9 mouse cellular contexts compared by ENCODE assay signal in genomic region chr13:113034271-113034886, GRCm38 (mm10). TPM values are rescaled to one million over a fixed set of nuclear protein-coding genes. Genes with fewer than 3 reads are reported as not detected.
A peak's percentile ranks its signal among the peaks of the same experiment; 100 is the strongest.
DNase-seq lines count a peak whose midpoint lies in the region; ATAC-seq and TF ChIP-seq lines count a peak whose summit lies in the region.
"Had no signal": no experiment of that assay in that cellular context is flagged by ENCODE, and none has a peak within 500 bp of the region (broad histone marks: within the 10 kb centered on the region; RNA-seq: fewer than 3 reads in every experiment).

No protein-coding gene starts in this region.

- H3K36me3 ChIP-seq in E14TG2a.4 (ENCODE audit: insufficient read depth, low read length): no peaks in the 10 kb centered on the region
- H3K36me3 ChIP-seq in embryonic facial prominence, embryonic 12.5 days: no peaks in the 10 kb centered on the region
- no peaks in the 10 kb centered on the region for H3K36me3 ChIP-seq in limb, embryonic 14.5 days (ENCODE audit: control insufficient read depth, insufficient read depth, low read length)

- no peak for ATAC-seq in embryonic facial prominence, embryonic 12.5 days (ENCODE audit: insufficient number of reproducible peaks, insufficient read depth, low FRiP score, low TSS enrichment)
- no peak for ATAC-seq in limb, embryonic 14.5 days (ENCODE audit: low FRiP score, low read depth)

- H3K27ac ChIP-seq in embryonic facial prominence, embryonic 12.5 days: no peak overlapping the region
- no peak overlapping the region for H3K27ac ChIP-seq in limb, embryonic 14.5 days (replicated peaks; ENCODE audit: low read depth, low read length)

- H3K4me1 ChIP-seq in E14TG2a.4 (replicated peaks; ENCODE audit: low read depth, low read length): peaks cover 34% of the 10 kb centered on the region
- 0 out of 2 replicates have a peak, but pooled peaks cover 6% of the 10 kb centered on the region for H3K4me1 ChIP-seq in embryonic facial prominence, embryonic 12.5 days
- H3K4me1 ChIP-seq in limb, embryonic 14.5 days (ENCODE audit: control insufficient read depth, insufficient read depth, low read length): peaks cover 6% of the 10 kb centered on the region; the same call in 1 of the 2 replicates

- no peak overlapping the region for H3K9ac ChIP-seq in embryonic facial prominence, embryonic 12.5 days
- no peak overlapping the region for H3K9ac ChIP-seq in limb, embryonic 14.5 days (ENCODE audit: low read depth, low read length, severe bottlenecking)

- no peak for TF ChIP-seq POLR2A in limb, embryonic 14.5 days (IDR thresholded peaks at IDR 0.05; ENCODE audit: borderline replicate concordance, extremely low read depth, insufficient read depth, insufficient read length)

- no peak for TF ChIP-seq CTCF in E14TG2a.4 (conservative IDR thresholded peaks at IDR 0.05; ENCODE audit: low read length)

- H3K9me3 ChIP-seq in E14TG2a.4 (ENCODE audit: low read length): no peaks in the 10 kb centered on the region
- no peaks in the 10 kb centered on the region for H3K9me3 ChIP-seq in embryonic facial prominence, embryonic 12.5 days
- no peaks in the 10 kb centered on the region for H3K9me3 ChIP-seq in limb, embryonic 14.5 days (ENCODE audit: control insufficient read depth, low read length)

- H3K4me3 ChIP-seq in E14TG2a.4 (replicated peaks; ENCODE audit: low read length): peak overlapping the region; percentile 79
- peak overlapping the region; percentile 51 for H3K4me3 ChIP-seq in embryonic facial prominence, embryonic 12.5 days
- peak overlapping the region; percentile 50 for H3K4me3 ChIP-seq in limb, embryonic 14.5 days (replicated peaks; ENCODE audit: low read length)

- WGBS in embryonic facial prominence, embryonic 12.5 days: 2% methylated on average over 11 of the region's 11 CpGs
- WGBS in limb, embryonic 14.5 days: 3% methylated on average over 11 of the region's 11 CpGs

- H3K4me2 ChIP-seq in embryonic facial prominence, embryonic 12.5 days (replicated peaks): peak overlapping the region; percentile 95
- H3K4me2 ChIP-seq in limb, embryonic 14.5 days (replicated peaks; ENCODE audit: low read depth, low read length, severe bottlenecking): peak overlapping the region; percentile 99

- peak; percentile 7 for DNase-seq in adrenal gland, postnatal 10 days
- no peak for DNase-seq in adrenal gland, postnatal 4 days (ENCODE audit: low spot score in 2 of 2)
- DNase-seq in limb, embryonic 14.5 days (ENCODE audit: low spot score): no peak
- DNase-seq in retina, postnatal 1 day: peak; percentile 52
- DNase-seq in spleen, adult 12 weeks (ENCODE audit: low spot score): no peak
- no peak for DNase-seq in layer of hippocampus, postnatal 14 days (ENCODE audit: low spot score in 2 of 2)

- H3K27me3 ChIP-seq in E14TG2a.4 (ENCODE audit: insufficient read depth, low read length): peaks cover 67% of the 10 kb centered on the region
- peaks cover 35% of the 10 kb centered on the region for H3K27me3 ChIP-seq in embryonic facial prominence, embryonic 12.5 days
- peaks cover 36% of the 10 kb centered on the region for H3K27me3 ChIP-seq in limb, embryonic 14.5 days (ENCODE audit: control insufficient read depth, insufficient read depth, low read length)

RNA-seq across cellular contexts. Expression of gene Cdc20b, which starts 0.5 kb away (rescaled TPM):
- total RNA-seq in adrenal gland, postnatal 10 days (2021): not detected
- not detected for total RNA-seq in adrenal gland, postnatal 4 days (2021)
- not detected in 2 replicates for polyA plus RNA-seq in embryonic facial prominence, embryonic 12.5 days (2016; fragmentation: Nextera tagmentation; extraction: Ambion mirVana)
- 0.04 TPM in 1 of 2 replicates, not detected in the other for polyA plus RNA-seq in limb, embryonic 14.5 days (2012; rRNA removed)
- not detected in 2 replicates for polyA plus RNA-seq in limb, embryonic 14.5 days (2014; fragmentation: Nextera tagmentation; extraction: Ambion mirVana)
- total RNA-seq in layer of hippocampus, postnatal 14 days (2021): under 1 TPM in 1 of 2 experiments, not detected in 1; 0.21 TPM
- total RNA-seq: heart, adult 18-20 months had no signal

RNA-seq across cellular contexts. Expression of gene Gpx8, which starts 11.8 kb away (rescaled TPM):
- 10 to 100 TPM; 66.0 to 77.3 TPM for total RNA-seq in adrenal gland, postnatal 10 days (2021)
- 10 to 100 TPM; 92.5 to 98.1 TPM for total RNA-seq in adrenal gland, postnatal 4 days (2021)
- 152 and 164 TPM in 2 replicates for polyA plus RNA-seq in embryonic facial prominence, embryonic 12.5 days (2016; fragmentation: Nextera tagmentation; extraction: Ambion mirVana)
- polyA plus RNA-seq in limb, embryonic 14.5 days (2012; rRNA removed): 76.4 and 132 TPM in 2 replicates
- polyA plus RNA-seq in limb, embryonic 14.5 days (2014; fragmentation: Nextera tagmentation; extraction: Ambion mirVana): 218 and 220 TPM in 2 replicates
- total RNA-seq in layer of hippocampus, postnatal 14 days (2021): 10 to 100 TPM; 12.1 to 18.4 TPM

RNA-seq across cellular contexts. Expression of gene Mcidas, which starts 40.7 kb away (rescaled TPM):
- total RNA-seq in adrenal gland, postnatal 10 days (2021): not detected
- total RNA-seq in adrenal gland, postnatal 4 days (2021): not detected
- 0.24 and 0.26 TPM in 2 replicates for polyA plus RNA-seq in embryonic facial prominence, embryonic 12.5 days (2016; fragmentation: Nextera tagmentation; extraction: Ambion mirVana)
- not detected in 2 replicates for polyA plus RNA-seq in limb, embryonic 14.5 days (2012; rRNA removed)
- not detected in 2 replicates for polyA plus RNA-seq in limb, embryonic 14.5 days (2014; fragmentation: Nextera tagmentation; extraction: Ambion mirVana)
- under 1 TPM; 0.30 to 0.36 TPM for total RNA-seq in layer of hippocampus, postnatal 14 days (2021)
- total RNA-seq: heart, adult 18-20 months had no signal

RNA-seq across cellular contexts. Expression of gene Ccno, which starts 46.8 kb away (rescaled TPM):
- 1 to 10 TPM in 1 of 2 experiments, under 1 TPM in 1; 0.30 to 1.2 TPM for total RNA-seq in adrenal gland, postnatal 10 days (2021)
- under 1 TPM; 0.62 to 0.71 TPM for total RNA-seq in adrenal gland, postnatal 4 days (2021)
- 0.53 and 0.79 TPM in 2 replicates for polyA plus RNA-seq in embryonic facial prominence, embryonic 12.5 days (2016; fragmentation: Nextera tagmentation; extraction: Ambion mirVana)
- polyA plus RNA-seq in limb, embryonic 14.5 days (2012; rRNA removed): 0.60 and 0.80 TPM in 2 replicates
- polyA plus RNA-seq in limb, embryonic 14.5 days (2014; fragmentation: Nextera tagmentation; extraction: Ambion mirVana): 0.22 and 0.29 TPM in 2 replicates
- 1 to 10 TPM; 2.9 to 3.0 TPM for total RNA-seq in layer of hippocampus, postnatal 14 days (2021)

Comparison
In these comparisons a context has a peak if more than half of its experiments do, and no peak if none do; other contexts are left out.
1. DNase-seq: peak in adrenal gland, postnatal 10 days (single experiment) and retina, postnatal 1 day (single experiment); none in adrenal gland, postnatal 4 days (0 of 2), limb, embryonic 14.5 days (single experiment), spleen, adult 12 weeks (single experiment) and layer of hippocampus, postnatal 14 days (0 of 2).
2. Peak in every context shown above with its lines, with median percentiles within 50 percentile points of each other: H3K4me3 ChIP-seq.